Mouse (Mus musculus) CH12.LX (cell line): Measurements from ENCODE around the gene Prpsap2. TPM values are rescaled to one million over a fixed set of nuclear protein-coding genes. Genes with fewer than 3 reads are reported as not detected.

Experiments
- DNase-seq: peaks from one replicate; pipeline ENCODE4 v3.0.0-alpha.2; 2013; ENCODE audit errors: extremely low read depth
- H3K27ac ChIP-seq: 2 replicates; pipeline ENCODE4 v1.5.1; 2012; ENCODE audit warnings: low read depth, mild to moderate bottlenecking, control low read depth, moderate library complexity; ENCODE audit not compliant: insufficient read depth
- H3K27me3 ChIP-seq: replicated peaks from 2 replicates; pipeline ENCODE3; 2012; ENCODE audit warnings: inconsistent platforms
- H3K36me3 ChIP-seq, 2 experiments: replicated peaks in 1 of 2; 2 replicates each; pipeline versions ENCODE3 to v1.6.1; 2012; ENCODE audit warnings: inconsistent platforms in 1 of 2, low read length in 1 of 2, mild to moderate bottlenecking in 1 of 2, mixed read lengths in 1 of 2, moderate library complexity in 1 of 2; ENCODE audit not compliant: control insufficient read depth in 1 of 2, insufficient read depth in 1 of 2
- H3K4me1 ChIP-seq, 2 experiments: 2 replicates each; pipeline ENCODE4 v1.6.1; 2012; ENCODE audit warnings: inconsistent platforms in 1 of 2, moderate library complexity in 1 of 2; ENCODE audit not compliant: insufficient read depth in 2 of 2, control insufficient read depth in 1 of 2
- H3K4me2 ChIP-seq: 2 replicates; pipeline ENCODE4 v1.6.1; 2012; ENCODE audit warnings: low read depth, mild to moderate bottlenecking, control low read depth; ENCODE audit not compliant: poor library complexity, insufficient read depth, severe bottlenecking
- H3K4me3 ChIP-seq, 3 experiments: fragments of 150-350 bp in 1 of 3; sonication (generic) in 1 of 3; replicated peaks in 1 of 3; 2 replicates each; pipeline versions ENCODE3 to v1.5.1; 2011 to 2012; ENCODE audit warnings: low read depth in 2 of 3, low read length in 2 of 3, mild to moderate bottlenecking in 2 of 3, moderate library complexity in 2 of 3, control low read depth in 1 of 3, improper control_type of control experiment in 1 of 3, inconsistent platforms in 1 of 3, mixed read lengths in 1 of 3; ENCODE audit not compliant: poor library complexity in 1 of 3
- H3K79me2 ChIP-seq: replicated peaks from 2 replicates; pipeline ENCODE4 v1.6.1; 2012; ENCODE audit warnings: mild to moderate bottlenecking, moderate library complexity; ENCODE audit not compliant: control insufficient read depth, poor library complexity, insufficient read depth, severe bottlenecking; ENCODE audit errors: extremely low read depth
- H3K9ac ChIP-seq: 2 replicates; pipeline ENCODE4 v1.6.1; 2012; ENCODE audit warnings: low read depth, mild to moderate bottlenecking, control low read depth, moderate library complexity; ENCODE audit not compliant: insufficient read depth
- H3K9me3 ChIP-seq: replicated peaks from 2 replicates; pipeline ENCODE3; 2012; ENCODE audit warnings: low read length, inconsistent platforms, mixed read lengths
- BHLHE40 ChIP-seq: IDR thresholded peaks from 2 replicates; pipeline ENCODE4 v1.6.1; 2011; ENCODE audit warnings: mild to moderate bottlenecking, low read depth, low read length, improper control_type of control experiment
- CHD2 ChIP-seq: IDR thresholded peaks from 2 replicates; pipeline ENCODE4 v1.6.1; 2011; ENCODE audit warnings: low read length, improper control_type of control experiment
- CTCF ChIP-seq, 2 experiments: IDR thresholded peaks in 1 of 2; conservative IDR thresholded peaks in 1 of 2; 2 replicates each; pipeline ENCODE4 v1.5.1; 2011 to 2012; ENCODE audit warnings: low read depth in 2 of 2, low read length in 2 of 2, improper control_type of control experiment in 1 of 2, inconsistent platforms in 1 of 2, mild to moderate bottlenecking in 1 of 2, moderate library complexity in 1 of 2
- E2F4 ChIP-seq: IDR thresholded peaks from 2 replicates; pipeline ENCODE4 v1.6.1; 2011; ENCODE audit warnings: low read depth, low read length, improper control_type of control experiment; ENCODE audit not compliant: insufficient replicate concordance
- ELF1 ChIP-seq: IDR thresholded peaks from 2 replicates; pipeline ENCODE4 v1.6.1; 2014; ENCODE audit warnings: low read depth, mild to moderate bottlenecking, inconsistent platforms, low read length, improper control_type of control experiment
- EP300 ChIP-seq: IDR thresholded peaks from 2 replicates; pipeline ENCODE4 v1.6.1; 2011; ENCODE audit warnings: low read length, improper control_type of control experiment
- HCFC1 ChIP-seq: IDR thresholded peaks from 2 replicates; pipeline ENCODE4 v1.6.1; 2012; ENCODE audit warnings: low read depth, mild to moderate bottlenecking, inconsistent platforms, low read length, improper control_type of control experiment
- JUND ChIP-seq: conservative IDR thresholded peaks from 2 replicates; pipeline ENCODE4 v1.6.1; 2011; ENCODE audit warnings: low read depth, low read length, improper control_type of control experiment
- KAT2A ChIP-seq: IDR thresholded peaks from 2 replicates; pipeline ENCODE4 v1.6.1; 2012; ENCODE audit warnings: low read length, improper control_type of control experiment, inconsistent platforms; ENCODE audit not compliant: insufficient replicate concordance
- MAX ChIP-seq: IDR thresholded peaks from 2 replicates; pipeline ENCODE4 v1.6.1; 2011; ENCODE audit warnings: low read length, improper control_type of control experiment
- MAZ ChIP-seq: IDR thresholded peaks from 2 replicates; pipeline ENCODE4 v1.6.1; 2012; ENCODE audit warnings: low read depth, mild to moderate bottlenecking, inconsistent platforms, low read length, improper control_type of control experiment, moderate library complexity
- MEF2A ChIP-seq: IDR thresholded peaks from 2 replicates; pipeline ENCODE4 v1.6.1; 2014; ENCODE audit warnings: low read depth, mild to moderate bottlenecking, inconsistent platforms, low read length, improper control_type of control experiment, borderline replicate concordance
- MXI1 ChIP-seq: IDR thresholded peaks from 2 replicates; pipeline ENCODE4 v1.6.1; 2011; ENCODE audit warnings: mild to moderate bottlenecking, low read depth, low read length, improper control_type of control experiment
- MYC ChIP-seq: IDR thresholded peaks from 2 replicates; pipeline ENCODE4 v1.6.1; 2011; ENCODE audit warnings: low read depth, mild to moderate bottlenecking, improper control_type of control experiment, low read length
- NELFE ChIP-seq: IDR thresholded peaks from 2 replicates; pipeline ENCODE4 v1.6.1; 2011; ENCODE audit warnings: low read depth, low read length, improper control_type of control experiment
- PAX5 ChIP-seq: IDR thresholded peaks from 2 replicates; pipeline ENCODE4 v1.6.1; 2012; ENCODE audit warnings: low read length, inconsistent platforms, mixed read lengths
- POLR2AphosphoS2 ChIP-seq: IDR thresholded peaks from 2 replicates; pipeline ENCODE4 v1.6.1; 2011; ENCODE audit warnings: low read depth, low read length, improper control_type of control experiment
- RAD21 ChIP-seq: IDR thresholded peaks from 2 replicates; pipeline ENCODE4 v1.6.1; 2011; ENCODE audit warnings: low read depth, mild to moderate bottlenecking, low read length, improper control_type of control experiment, moderate library complexity
- RCOR1 ChIP-seq: conservative IDR thresholded peaks from 2 replicates; pipeline ENCODE4 v1.6.1; 2012; ENCODE audit warnings: low read depth, mild to moderate bottlenecking, inconsistent platforms, low read length, improper control_type of control experiment
- SMC3 ChIP-seq: IDR thresholded peaks from 2 replicates; pipeline ENCODE4 v1.6.1; 2011; ENCODE audit warnings: low read depth, low read length, improper control_type of control experiment
- TBP ChIP-seq: conservative IDR thresholded peaks from 2 replicates; pipeline ENCODE4 v1.6.1; 2011; ENCODE audit warnings: low read depth, low read length, improper control_type of control experiment
- TCF12 ChIP-seq: IDR thresholded peaks from 2 replicates; pipeline ENCODE4 v1.6.1; 2014; ENCODE audit warnings: low read depth, mild to moderate bottlenecking, inconsistent platforms, low read length, improper control_type of control experiment
- USF1 ChIP-seq: IDR thresholded peaks from 2 replicates; pipeline ENCODE4 v1.6.1; 2014; ENCODE audit warnings: low read depth, mild to moderate bottlenecking, inconsistent platforms, low read length, improper control_type of control experiment
- USF2 ChIP-seq: conservative IDR thresholded peaks from 2 replicates; pipeline ENCODE4 v1.6.1; 2011; ENCODE audit warnings: low read depth, low read length, improper control_type of control experiment
- ZKSCAN1 ChIP-seq: IDR thresholded peaks from 2 replicates; pipeline ENCODE4 v1.6.1; 2012; ENCODE audit warnings: low read depth, inconsistent platforms, low read length, improper control_type of control experiment, borderline replicate concordance
- ZNF384 ChIP-seq: IDR thresholded peaks from 2 replicates; pipeline ENCODE4 v1.6.1; 2012; ENCODE audit warnings: low read depth, low read length, improper control_type of control experiment, inconsistent platforms
- dilution Hi-C: fragments of 300-500 bp; cut with MboI; formaldehyde crosslinking; loops from 2 replicates; pipeline ENCODE4 v1.14.3; 2020; ENCODE audit warnings: low sequenced_read_pairs; ENCODE audit not compliant: extremely low pct_unique_long_range_greater_than_20kb, extremely low pct_ligation_motif_present
- in situ Hi-C: fragments of 300-500 bp; cut with MboI; formaldehyde crosslinking; loops from 3 replicates; pipeline ENCODE4 v1.14.3; 2019; ENCODE audit warnings: low sequenced_read_pairs, low pct_ligation_motif_present, low pct_unique_long_range_greater_than_20kb, mixed read lengths
- polyA plus RNA-seq: library from polyadenylated mRNA; unstranded; fragments of >175 nt; gene quantifications from 2 replicates; pipeline ENCODE4 v1.2.1, GENCODE M21; 2012; ENCODE audit warnings: low read depth; ENCODE audit not compliant: insufficient read length
- total RNA-seq, 2 experiments: library from RNA; depleted of rRNA; stranded (reverse); fragments of 300-350 nt in 1 of 2; fragments of >200 nt in 1 of 2; gene quantifications; 2 replicates each; pipeline ENCODE4 v1.2.3; 2012 to 2014

Gene Prpsap2
- total and polyA plus RNA-seq, 3 experiments: 67.5 to 150 (median 85.6) TPM

DNA sequence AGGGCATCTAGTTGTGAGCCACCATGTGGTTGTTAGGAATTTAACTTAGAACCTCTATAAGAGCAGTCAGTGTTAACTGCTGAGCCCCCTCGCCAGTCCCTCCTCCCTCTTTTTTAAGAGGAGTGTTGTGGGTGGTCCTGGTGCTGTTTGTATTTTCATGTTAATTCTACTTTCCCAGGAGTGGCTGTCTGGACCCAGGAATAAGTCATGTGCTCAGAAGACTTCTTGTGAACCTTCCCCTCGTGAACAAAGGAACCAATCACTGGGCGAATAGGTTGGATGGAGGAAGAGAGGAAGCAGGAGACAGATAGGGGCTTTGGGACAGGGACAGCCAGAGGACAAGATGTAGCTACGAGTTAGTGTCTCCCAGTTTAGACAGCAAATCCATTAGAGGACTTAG, 47.9 kb upstream of the Prpsap2 start:
- H3K27ac ChIP-seq: no peak overlapping the region
- DNase-seq: no peak
- TF ChIP-seq KAT2A: no peak
- TF ChIP-seq MXI1: no peak
- no peak for TF ChIP-seq EP300
- TF ChIP-seq, all 38 proteins: peak for 0
- dilution Hi-C loops: no loop called here
- Histone ChIP-seq H3K27me3 (no peaks in the 10 kb centered on the region), H3K4me3 (no peak overlapping the region), H3K4me1 (no peaks in the 10 kb centered on the region), H3K36me3 (peaks cover 0 to 24% of the 10 kb centered on the region in 2 experiments), H3K79me2 (peaks cover 3% of the 10 kb centered on the region; the same call in 1 of the 2 replicates), H3K4me2 (no peak overlapping the region), H3K9me3 (no peaks in the 10 kb centered on the region), H3K9ac (no peak overlapping the region)
- in situ Hi-C loops: no loop called here

GRCm38 (mm10) chr11:61808551-61809117, 46.7 kb upstream of the Prpsap2 start:
- no peaks in the 10 kb centered on the region for H3K9me3 ChIP-seq
- no peak overlapping the region for H3K9ac ChIP-seq
- H3K4me1 ChIP-seq: no peaks in the 10 kb centered on the region
- H3K36me3 ChIP-seq: peaks cover 0 to 21% of the 10 kb centered on the region in 2 experiments
- H3K27ac ChIP-seq: no peak overlapping the region
- dilution Hi-C loops (no loop called here), in situ Hi-C loops (no loop called here)
- H3K27me3 ChIP-seq: no peaks in the 10 kb centered on the region
- TF ChIP-seq KAT2A (no peak), NELFE (no peak), BHLHE40 (no peak), TCF12 (no peak), USF2 (no peak), CTCF (conservative IDR thresholded peaks at IDR 0.05 in 1 of 2, IDR thresholded peaks at IDR 0.05 in 1 of 2; ENCODE audit: low read depth in 2 of 2, low read length in 2 of 2) (no peak), JUND (no peak), TBP (no peak), RCOR1 (no peak), RAD21 (no peak), CHD2 (no peak)
- H3K79me2 ChIP-seq: peaks cover 3% of the 10 kb centered on the region; the same call in 1 of the 2 replicates
- H3K4me2 ChIP-seq: no peak overlapping the region
- no peak overlapping the region for H3K4me3 ChIP-seq
- DNase-seq: no peak

GRCm38 (mm10) chr11:61793441-61793840, 31.6 kb upstream of the Prpsap2 start:
- no peak overlapping the region for H3K4me2 ChIP-seq
- no peak overlapping the region for H3K4me3 ChIP-seq
- in situ Hi-C loops (no loop called here), dilution Hi-C loops (no loop called here)
- H3K4me1 ChIP-seq: no peaks in the 10 kb centered on the region
- no peak overlapping the region for H3K27ac ChIP-seq
- peaks cover 12 to 23% of the 10 kb centered on the region in 2 experiments for H3K36me3 ChIP-seq
- H3K9ac ChIP-seq: no peak overlapping the region
- no peaks in the 10 kb centered on the region for H3K9me3 ChIP-seq
- DNase-seq: no peak
- H3K27me3 ChIP-seq: no peaks in the 10 kb centered on the region
- H3K79me2 ChIP-seq: no peaks in the 10 kb centered on the region
- no peak for TF ChIP-seq MAZ
- no peak for TF ChIP-seq PAX5
- no peak for TF ChIP-seq TBP
- TF ChIP-seq KAT2A: no peak
- no peak for TF ChIP-seq MYC
- no peak for TF ChIP-seq MXI1
- TF ChIP-seq ZKSCAN1: no peak
- no peak for TF ChIP-seq BHLHE40
- no peak for TF ChIP-seq ZNF384
- TF ChIP-seq E2F4: no peak
- no peak for TF ChIP-seq SMC3
- no peak for TF ChIP-seq ELF1
- TF ChIP-seq HCFC1: no peak
- no peak for TF ChIP-seq RAD21
- TF ChIP-seq MEF2A: no peak
- no peak for TF ChIP-seq POLR2AphosphoS2
- TF ChIP-seq MAX: no peak
- TF ChIP-seq USF1: no peak
